12 mouse cellular contexts compared by ENCODE assay signal in the genomic region with DNA sequence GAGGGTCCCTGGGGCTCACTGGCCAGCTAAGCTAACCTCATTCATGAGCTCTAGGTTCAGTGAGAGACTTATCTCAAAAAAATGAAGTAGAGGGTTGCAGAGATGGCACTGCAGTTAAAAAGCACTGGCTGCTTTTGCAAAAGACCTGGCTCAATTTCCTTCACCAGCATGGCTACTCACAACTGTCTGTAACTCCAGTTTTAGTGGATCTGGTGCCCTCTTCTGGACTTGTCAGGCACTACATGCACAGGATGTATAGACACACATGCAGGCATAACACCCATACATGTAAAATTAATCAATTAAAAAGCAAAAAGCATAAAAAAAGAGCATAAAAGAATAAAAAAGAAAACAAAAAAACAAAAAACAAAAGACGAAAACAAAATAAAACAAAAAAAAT.
DNase-seq lines count a peak whose midpoint lies in the region; ATAC-seq and TF ChIP-seq lines count a peak whose summit lies in the region.
"Had no signal": no experiment of that assay in that cellular context is flagged by ENCODE, and none has a peak within 500 bp of the region (broad histone marks: within the 10 kb centered on the region; RNA-seq: fewer than 3 reads in every experiment).

No protein-coding gene starts in this region.

- no peak for TF ChIP-seq POLR2A in liver, adult 2 months (IDR thresholded peaks at IDR 0.05; ENCODE audit: extremely low read depth, insufficient read depth, low read length)
- no peak for TF ChIP-seq POLR2A in thymus, adult 2 months (IDR thresholded peaks at IDR 0.05; ENCODE audit: control insufficient read depth, extremely low read depth, insufficient read depth, low read length, poor library complexity)

- 57% methylated on average over 1 of the region's 1 CpGs for whole genome bisulfite sequencing in embryonic facial prominence, embryonic 11.5 days
- WGBS in embryonic facial prominence, embryonic 10.5 days: 67% methylated on average over 1 of the region's 1 CpGs
- whole genome bisulfite sequencing in liver, adult 2 months: 71% methylated on average over 1 of the region's 1 CpGs
- WGBS in liver, embryonic 11.5 days: 53% methylated on average over 1 of the region's 1 CpGs
- WGBS in thymus, adult 2 months: 95% methylated on average over 1 of the region's 1 CpGs

- H3K9me3 ChIP-seq in embryonic facial prominence, embryonic 11.5 days (replicated peaks; ENCODE audit: control insufficient read depth, low read length): no peaks in the 10 kb centered on the region
- H3K9me3 ChIP-seq in embryonic facial prominence, embryonic 10.5 days: no peaks in the 10 kb centered on the region
- H3K9me3 ChIP-seq in liver, embryonic 11.5 days (ENCODE audit: control insufficient read depth, low read length): no peaks in the 10 kb centered on the region
- H3K9me3 ChIP-seq: embryonic facial prominence, embryonic 12.5 days; intestine, embryonic 15.5 days; limb, embryonic 10.5 days had no signal

- H3K9ac ChIP-seq in embryonic facial prominence, embryonic 11.5 days (replicated peaks; ENCODE audit: low read length): no peak overlapping the region
- H3K9ac ChIP-seq in liver, adult 2 months (ENCODE audit: low read depth, low read length): no peak overlapping the region
- no peak overlapping the region for H3K9ac ChIP-seq in liver, embryonic 11.5 days (ENCODE audit: low read depth, low read length)
- H3K9ac ChIP-seq: embryonic facial prominence, embryonic 12.5 days; intestine, embryonic 15.5 days had no signal

- H3K36me3 ChIP-seq in embryonic facial prominence, embryonic 11.5 days (replicated peaks; ENCODE audit: control insufficient read depth, insufficient read depth, low read depth, low read length): no peaks in the 10 kb centered on the region
- no peaks in the 10 kb centered on the region for H3K36me3 ChIP-seq in embryonic facial prominence, embryonic 10.5 days (replicated peaks)
- H3K36me3 ChIP-seq in liver, adult 2 months (ENCODE audit: control insufficient read depth, insufficient read depth, low read length): no peaks in the 10 kb centered on the region
- no peaks in the 10 kb centered on the region for H3K36me3 ChIP-seq in liver, embryonic 11.5 days (ENCODE audit: control insufficient read depth, insufficient read depth, low read length)
- H3K36me3 ChIP-seq in thymus, adult 2 months (ENCODE audit: control insufficient read depth, insufficient read depth, low read length): no peaks in the 10 kb centered on the region
- H3K36me3 ChIP-seq: embryonic facial prominence, embryonic 12.5 days; intestine, embryonic 15.5 days; limb, embryonic 10.5 days had no signal

- no peaks in the 10 kb centered on the region for H3K79me2 ChIP-seq in liver, adult 2 months (ENCODE audit: control insufficient read depth, insufficient read depth, low read length)

- H3K27me3 ChIP-seq in embryonic facial prominence, embryonic 11.5 days (ENCODE audit: control insufficient read depth, insufficient read depth, low read length): no peaks in the 10 kb centered on the region
- peaks cover 25% of the 10 kb centered on the region for H3K27me3 ChIP-seq in embryonic facial prominence, embryonic 10.5 days (replicated peaks; ENCODE audit: low read depth, poor library complexity, severe bottlenecking)
- no peaks in the 10 kb centered on the region for H3K27me3 ChIP-seq in liver, adult 2 months (ENCODE audit: control insufficient read depth, insufficient read depth, low read length)
- no peaks in the 10 kb centered on the region for H3K27me3 ChIP-seq in liver, embryonic 11.5 days (replicated peaks; ENCODE audit: control insufficient read depth, insufficient read depth, low read length)
- H3K27me3 ChIP-seq in thymus, adult 2 months (ENCODE audit: control insufficient read depth, insufficient read depth, low read length): no peaks in the 10 kb centered on the region
- H3K27me3 ChIP-seq: embryonic facial prominence, embryonic 12.5 days; intestine, embryonic 15.5 days had no signal

- TF ChIP-seq CTCF in liver, adult 2 months (IDR thresholded peaks at IDR 0.05; ENCODE audit: low read depth, low read length): no peak
- no peak for TF ChIP-seq CTCF in thymus, adult 2 months (IDR thresholded peaks at IDR 0.05; ENCODE audit: borderline replicate concordance, control insufficient read depth, extremely low read depth, insufficient read depth, low read length, poor library complexity)

- no peak overlapping the region for H3K4me2 ChIP-seq in embryonic facial prominence, embryonic 11.5 days (ENCODE audit: low read depth, low read length)
- H3K4me2 ChIP-seq in liver, embryonic 11.5 days: no peak overlapping the region
- H3K4me2 ChIP-seq: embryonic facial prominence, embryonic 12.5 days; intestine, embryonic 15.5 days had no signal

- H3K4me3 ChIP-seq in embryonic facial prominence, embryonic 11.5 days (ENCODE audit: low read depth, low read length): no peak overlapping the region
- H3K4me3 ChIP-seq in embryonic facial prominence, embryonic 10.5 days: no peak overlapping the region
- H3K4me3 ChIP-seq in liver, adult 2 months (ENCODE audit: insufficient read depth, low read depth, low read length): no peak overlapping the region
- H3K4me3 ChIP-seq in liver, embryonic 11.5 days (ENCODE audit: low read depth, low read length): no peak overlapping the region
- no peak overlapping the region for H3K4me3 ChIP-seq in thymus, adult 2 months (ENCODE audit: control insufficient read depth, insufficient read depth, low read length)
- H3K4me3 ChIP-seq: embryonic facial prominence, embryonic 12.5 days; intestine, embryonic 15.5 days; limb, embryonic 10.5 days had no signal

- DNase-seq in embryonic facial prominence, embryonic 11.5 days (ENCODE audit: low spot score): peak; percentile 48
- no peak for DNase-seq in embryonic facial prominence, embryonic 10.5 days (ENCODE audit: low spot score)
- DNase-seq in liver, adult 2 months (ENCODE audit: extremely low read depth, low read depth, low spot score): peak; percentile 15
- DNase-seq in liver, embryonic 11.5 days (ENCODE audit: low spot score): no peak
- peak; percentile 24 for DNase-seq in T-cell, adult 2 months (ENCODE audit: low spot score)
- DNase-seq in thymus, adult 2 months: peak; percentile 46
- no peak for DNase-seq in right cerebral cortex, postnatal 36 days (ENCODE audit: low spot score in 2 of 2)
- no peak for DNase-seq in urinary bladder, adult 2 months (ENCODE audit: low spot score)

- no peak overlapping the region for H3K27ac ChIP-seq in embryonic facial prominence, embryonic 11.5 days (replicated peaks; ENCODE audit: low read depth, low read length)
- H3K27ac ChIP-seq in embryonic facial prominence, embryonic 10.5 days (replicated peaks): no peak overlapping the region
- H3K27ac ChIP-seq in liver, adult 2 months (replicated peaks; ENCODE audit: insufficient read depth, low read depth, low read length): no peak overlapping the region
- H3K27ac ChIP-seq in liver, embryonic 11.5 days (ENCODE audit: low read depth, low read length): no peak overlapping the region
- H3K27ac ChIP-seq in thymus, adult 2 months (ENCODE audit: control insufficient read depth, insufficient read depth, low read length): no peak overlapping the region
- H3K27ac ChIP-seq: embryonic facial prominence, embryonic 12.5 days; intestine, embryonic 15.5 days; limb, embryonic 10.5 days had no signal

- H3K4me1 ChIP-seq in embryonic facial prominence, embryonic 11.5 days (ENCODE audit: control insufficient read depth, insufficient read depth, low read length): no peaks in the 10 kb centered on the region
- no peaks in the 10 kb centered on the region for H3K4me1 ChIP-seq in embryonic facial prominence, embryonic 10.5 days
- no peaks in the 10 kb centered on the region for H3K4me1 ChIP-seq in liver, adult 2 months (ENCODE audit: control insufficient read depth, insufficient read depth, low read length)
- H3K4me1 ChIP-seq in liver, embryonic 11.5 days (replicated peaks; ENCODE audit: control insufficient read depth, insufficient read depth, low read length): no peaks in the 10 kb centered on the region
- no peaks in the 10 kb centered on the region for H3K4me1 ChIP-seq in thymus, adult 2 months (replicated peaks; ENCODE audit: control insufficient read depth, insufficient read depth, low read length)
- H3K4me1 ChIP-seq: embryonic facial prominence, embryonic 12.5 days; intestine, embryonic 15.5 days; limb, embryonic 10.5 days had no signal

- no peak for ATAC-seq in embryonic facial prominence, embryonic 11.5 days (replicated peaks; ENCODE audit: insufficient number of reproducible peaks, low FRiP score, low TSS enrichment, low read depth)
- ATAC-seq in liver, embryonic 11.5 days (replicated peaks; ENCODE audit: low FRiP score): no peak
- ATAC-seq: intestine, embryonic 15.5 days; midbrain, embryonic 16.5 days had no signal

Comparison
In these comparisons a context has a peak if more than half of its experiments do, and no peak if none do; other contexts are left out.
1. DNase-seq: peak in embryonic facial prominence, embryonic 11.5 days (single experiment), liver, adult 2 months (single experiment), T-cell, adult 2 months (single experiment) and thymus, adult 2 months (single experiment); none in embryonic facial prominence, embryonic 10.5 days (single experiment), liver, embryonic 11.5 days (single experiment), right cerebral cortex, postnatal 36 days (0 of 2) and urinary bladder, adult 2 months (single experiment).